Mouse (Mus musculus) C2C12 (cell line): ENCODE data around the gene Atp6v0d1.

Experiments
- CEBPB ChIP-seq: IDR thresholded peaks from one replicate; pipeline ENCODE4 v1.6.1; 2011; ENCODE audit warnings: low read depth, mild to moderate bottlenecking, control low read depth, moderate library complexity
- CTCF ChIP-seq: IDR thresholded peaks from one replicate; pipeline ENCODE4 v1.5.1; 2011; ENCODE audit not compliant: control insufficient read depth, insufficient read depth, insufficient read length
- FOSL1 ChIP-seq: IDR thresholded peaks from one replicate; pipeline ENCODE4 v1.8.0; 2011; ENCODE audit warnings: mild to moderate bottlenecking, low read length; ENCODE audit not compliant: poor library complexity, insufficient read depth, severe bottlenecking
- MAX ChIP-seq: IDR thresholded peaks from one replicate; pipeline ENCODE4 v1.6.1; 2011; ENCODE audit warnings: mild to moderate bottlenecking, control low read depth
- MYOD1 ChIP-seq: IDR thresholded peaks from one replicate; pipeline ENCODE4 v1.6.1; 2011; ENCODE audit warnings: low read depth; ENCODE audit not compliant: control insufficient read depth, insufficient read length
- MYOG ChIP-seq: IDR thresholded peaks from one replicate; pipeline ENCODE4 v1.6.1; 2011; ENCODE audit not compliant: control insufficient read depth, insufficient read length; ENCODE audit errors: extremely low read depth
- USF1 ChIP-seq: IDR thresholded peaks from one replicate; pipeline ENCODE4 v1.6.1; 2011; ENCODE audit warnings: low read depth, mild to moderate bottlenecking, control low read depth, moderate library complexity

GRCm38 (mm10) chr8:105543703-105544102 is 22.1 kb downstream of the Atp6v0d1 start:
- TF ChIP-seq CTCF = no peak
- no peak for TF ChIP-seq CEBPB
- TF ChIP-seq USF1 = no peak
- TF ChIP-seq MYOD1 = no peak
- TF ChIP-seq MAX = no peak
- no peak for TF ChIP-seq MYOG
- TF ChIP-seq FOSL1 = no peak
